Mouse (Mus musculus): Measurements from ENCODE around the gene Ccdc61.

Gene Ccdc61

GRCm38 (mm10) chr7:18858310-18858916 is 51.8 kb downstream of the Ccdc61 start:
- DNase-seq (ENCODE audit: low read depth) = peak; percentile 59

DNA sequence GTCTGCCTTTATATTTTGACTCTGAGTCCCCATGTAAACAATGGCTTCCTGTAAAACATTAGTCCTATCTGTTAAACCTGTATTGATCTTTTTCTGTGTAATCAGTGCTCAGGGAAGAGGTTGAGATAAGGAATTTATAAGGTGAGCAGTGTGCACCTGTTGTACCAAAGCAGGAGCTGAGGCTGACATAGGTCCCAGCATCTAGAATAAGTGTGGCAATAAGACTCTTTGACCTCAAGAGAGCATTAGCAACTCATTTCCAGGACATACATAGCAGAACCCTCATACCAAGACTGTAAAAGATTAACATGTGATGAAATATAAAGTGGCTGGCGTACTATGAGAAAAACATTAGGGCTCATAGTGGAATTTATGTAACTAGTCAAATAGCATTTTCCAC is 61.8 kb downstream of the Ccdc61 start:
- no peak for DNase-seq (ENCODE audit: low read depth)

DNA sequence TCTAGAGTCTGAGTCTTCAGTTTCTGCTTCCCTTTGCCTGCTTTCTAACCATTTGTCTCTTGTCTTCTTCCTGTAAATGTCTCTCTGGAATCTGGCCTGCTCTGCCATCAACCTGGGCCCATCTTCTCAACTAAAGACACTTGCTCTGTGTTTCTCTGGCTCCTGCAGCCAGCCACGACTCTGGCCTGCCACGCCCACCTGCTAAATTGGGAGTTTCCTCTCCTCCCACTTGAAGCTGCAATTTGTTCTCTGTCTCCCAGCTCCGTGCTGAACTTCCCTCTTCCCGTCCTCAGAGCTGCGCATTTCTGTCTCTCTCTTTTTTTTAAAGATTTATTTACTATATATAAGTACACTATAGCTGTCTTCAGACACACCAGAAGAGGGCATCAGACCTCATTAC is 65.4 kb downstream of the Ccdc61 start:
- DNase-seq (ENCODE audit: low read depth) = no peak

GRCm38 (mm10) chr7:18841174-18841567 is 69.0 kb downstream of the Ccdc61 start:
- DNase-seq (ENCODE audit: low read depth) = no peak

Measured in 416B (cell line).